ENCODE assay signal across 8 mouse cellular contexts in the genomic region with DNA sequence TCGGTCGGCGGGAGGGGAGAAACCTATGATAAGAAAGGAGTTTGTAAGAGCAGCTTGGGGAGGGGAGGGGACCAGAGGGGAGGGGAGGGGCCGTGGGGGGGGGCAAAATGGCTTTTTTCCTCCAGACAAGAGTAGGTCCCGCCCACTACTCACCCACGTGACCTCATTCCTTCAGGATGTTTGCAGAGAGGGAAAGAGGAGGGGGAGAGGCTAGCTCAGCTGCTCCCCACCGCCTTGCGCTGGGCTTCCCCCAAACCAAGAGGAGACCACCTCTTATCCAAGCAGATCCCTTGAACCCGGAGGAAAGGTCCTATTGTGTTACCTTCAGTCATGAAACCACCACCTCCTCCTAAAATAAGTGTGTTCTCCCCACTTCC. TPM values are rescaled to one million over a fixed set of nuclear protein-coding genes. Genes with fewer than 3 reads are reported as not detected.
DNase-seq lines count a peak whose midpoint lies in the region; ATAC-seq lines count a peak whose summit lies in the region.

No protein-coding gene starts in this region.

- peaks cover 65% of the 10 kb centered on the region for H3K4me1 ChIP-seq in hindbrain, embryonic 13.5 days (replicated peaks)

- H3K4me2 ChIP-seq in hindbrain, embryonic 13.5 days: peak overlapping the region; percentile 89

- H3K9me3 ChIP-seq in hindbrain, embryonic 13.5 days: no peaks in the 10 kb centered on the region

- no peaks in the 10 kb centered on the region for H3K36me3 ChIP-seq in hindbrain, embryonic 13.5 days

- peak overlapping the region; percentile 99 for H3K27ac ChIP-seq in hindbrain, embryonic 13.5 days

- 0% methylated on average over 6 of the region's 9 CpGs for WGBS in hindbrain, embryonic 13.5 days

- H3K9ac ChIP-seq in hindbrain, embryonic 13.5 days: peak overlapping the region; percentile 97

- peak overlapping the region; percentile 93 for H3K4me3 ChIP-seq in hindbrain, embryonic 13.5 days

- ATAC-seq in hindbrain, embryonic 13.5 days (ENCODE audit: low FRiP score): peak; percentile 40

- no peaks in the 10 kb centered on the region for H3K27me3 ChIP-seq in hindbrain, embryonic 13.5 days

- peak; percentile 95 for DNase-seq in NIH3T3 (ENCODE audit: low read depth)
- peak; percentile 89 for DNase-seq in cerebellum, adult 9-11 months
- peak; percentile 83 to 86 for DNase-seq in frontal cortex, postnatal 14 days (ENCODE audit: low spot score in 2 of 2)
- DNase-seq in left cerebral cortex, adult 18-20 months (ENCODE audit: low spot score in 2 of 2): peak; percentile 79 to 80
- peak; percentile 98 for DNase-seq in lung, postnatal 36 days
- DNase-seq in right cerebral cortex, postnatal 14 days: peak; percentile 85
- DNase-seq in spleen, postnatal 36 days (ENCODE audit: low spot score in 2 of 2): no peak

RNA-seq across cellular contexts. Expression of gene Pcgf2, which starts 0.7 kb away (rescaled TPM):
- polyA plus RNA-seq in hindbrain, embryonic 13.5 days (2015; fragmentation: Nextera tagmentation; extraction: Ambion mirVana): 26.2 and 26.3 TPM in 2 replicates
- 10 to 100 TPM; 32.4 to 35.2 TPM for total RNA-seq in left cerebral cortex, adult 18-20 months (2021)

RNA-seq across cellular contexts. Expression of gene Psmb3, which starts 3.6 kb away (rescaled TPM):
- polyA plus RNA-seq in hindbrain, embryonic 13.5 days (2015; fragmentation: Nextera tagmentation; extraction: Ambion mirVana): 476 and 483 TPM in 2 replicates
- total RNA-seq in left cerebral cortex, adult 18-20 months (2021): 100 to 1,000 TPM; 122 to 128 TPM

RNA-seq across cellular contexts. Expression of gene Cisd3, which starts 14.0 kb away (rescaled TPM):
- polyA plus RNA-seq in hindbrain, embryonic 13.5 days (2015; fragmentation: Nextera tagmentation; extraction: Ambion mirVana): 23.8 and 25.6 TPM in 2 replicates
- 10 to 100 TPM; 54.7 to 57.2 TPM for total RNA-seq in left cerebral cortex, adult 18-20 months (2021)

RNA-seq across cellular contexts. Expression of gene Mllt6, which starts 36.4 kb away (rescaled TPM):
- polyA plus RNA-seq in hindbrain, embryonic 13.5 days (2015; fragmentation: Nextera tagmentation; extraction: Ambion mirVana): 3.4 and 4.1 TPM in 2 replicates
- total RNA-seq in left cerebral cortex, adult 18-20 months (2021): 100 to 1,000 TPM; 135 to 149 TPM

RNA-seq across cellular contexts. Expression of gene Pip4k2b, which starts 44.9 kb away (rescaled TPM):
- 4.3 and 4.7 TPM in 2 replicates for polyA plus RNA-seq in hindbrain, embryonic 13.5 days (2015; fragmentation: Nextera tagmentation; extraction: Ambion mirVana)
- total RNA-seq in left cerebral cortex, adult 18-20 months (2021): 100 to 1,000 TPM; 120 to 123 TPM

Comparison
In these comparisons a context has a peak if more than half of its experiments do, and no peak if none do; other contexts are left out.
1. DNase-seq: peak in NIH3T3 (single experiment), cerebellum, adult 9-11 months (single experiment), frontal cortex, postnatal 14 days (2 of 2), left cerebral cortex, adult 18-20 months (2 of 2), lung, postnatal 36 days (single experiment) and right cerebral cortex, postnatal 14 days (single experiment); none in spleen, postnatal 36 days (0 of 2).